Mouse (Mus musculus): ENCODE results near the gene Sdk2.

The Sdk2 gene

GRCm38 (mm10) chr11:113731945-113732612, 334.8 kb downstream of the Sdk2 start:
- no peak for DNase-seq

GRCm38 (mm10) chr11:113730879-113731278, 336.0 kb downstream of the Sdk2 start:
- DNase-seq, result no peak

GRCm38 (mm10) chr11:113729917-113730316, 336.9 kb downstream of the Sdk2 start:
- no peak for DNase-seq

- no peak for DNase-seq
These were observed 337.6 kb downstream of the Sdk2 start for GRCm38 (mm10) chr11:113729239-113729638.

- DNase-seq, result no peak
These were observed 338.9 kb downstream of the Sdk2 start for GRCm38 (mm10) chr11:113727992-113728391.

- DNase-seq, result no peak
These were observed 339.6 kb downstream of the Sdk2 start for GRCm38 (mm10) chr11:113726994-113727888.
